Mouse (Mus musculus): ENCODE data around the gene Gan.

GRCm38 (mm10) chr8:117111641-117112040 is 46.3 kb upstream of the Gan start:
- no peak for TF ChIP-seq POLR2A (IDR thresholded peaks at IDR 0.05; ENCODE audit: borderline replicate concordance, insufficient read depth, low read length)
- TF ChIP-seq CTCF (IDR thresholded peaks at IDR 0.05; ENCODE audit: borderline replicate concordance, insufficient read depth, low read depth, low read length) = no peak
